Mouse (Mus musculus) forebrain, embryonic 11.5 days (tissue): ENCODE measurements at regions not wholly inside any gene's neighbourhood (a gene's known extent, or its start where the extent isn't known, plus 50 kb on each side); places are given as distances from the start of the nearest gene placed in this dataset.

Source experiments
- ATAC-seq: fragments of 200-750 bp; cut with Nextera tagmentation; replicated peaks from 2 replicates; pipeline ENCODE4 v1.8.0; 2017; ENCODE audit warnings: moderate TSS enrichment; ENCODE audit not compliant: low FRiP score
- DNase-seq: peaks from one replicate; pipeline ENCODE4 v3.0.0-alpha.2; 2017; ENCODE audit warnings: low spot score
- H3K27ac ChIP-seq: fragments of 300-500 bp; sonication (generic); 2 replicates; pipeline ENCODE4 v1.5.1; 2014; ENCODE audit warnings: low read depth, low read length
- H3K27me3 ChIP-seq: fragments of 300-500 bp; sonication (generic); 2 replicates; pipeline ENCODE4 v1.6.1; 2014; ENCODE audit warnings: mild to moderate bottlenecking, low read length, mixed read lengths; ENCODE audit not compliant: control insufficient read depth, insufficient read depth
- H3K36me3 ChIP-seq: fragments of 300-500 bp; sonication (generic); 2 replicates; pipeline ENCODE4 v1.6.1; 2014; ENCODE audit warnings: mild to moderate bottlenecking, low read length, moderate library complexity, mixed read lengths; ENCODE audit not compliant: control insufficient read depth, insufficient read depth
- H3K4me1 ChIP-seq: fragments of 300-500 bp; sonication (generic); replicated peaks from 2 replicates; pipeline ENCODE4 v1.6.1; 2014; ENCODE audit warnings: low read length, mixed read lengths; ENCODE audit not compliant: control insufficient read depth, insufficient read depth
- H3K4me2 ChIP-seq: fragments of 300-500 bp; sonication (generic); 2 replicates; pipeline ENCODE4 v1.6.1; 2014; ENCODE audit warnings: low read depth, mild to moderate bottlenecking, low read length, moderate library complexity, mixed read lengths; ENCODE audit not compliant: severe bottlenecking
- H3K4me3 ChIP-seq: fragments of 300-500 bp; sonication (generic); 2 replicates; pipeline ENCODE4 v1.5.1; 2014; ENCODE audit warnings: low read depth, low read length
- H3K9ac ChIP-seq: fragments of 300-500 bp; sonication (generic); 2 replicates; pipeline ENCODE4 v1.6.1; 2014; ENCODE audit warnings: low read length
- H3K9me3 ChIP-seq: fragments of 300-500 bp; sonication (generic); 2 replicates; pipeline ENCODE4 v1.6.1; 2016; ENCODE audit warnings: low read length, mixed read lengths; ENCODE audit not compliant: control insufficient read depth
- WGBS: fragments of 180-500 bp; shearing (Covaris S2); extraction: QIAGEN DNeasy Blood & Tissue Kit; methylation state at CpG from one replicate; pipeline ENCODE4 v1.1.7; 2014; 5-methylcytosine and 5-hydroxymethylcytosine counted together

- no peak overlapping the region for H3K9ac ChIP-seq
- H3K9me3 ChIP-seq, result no peaks in the 10 kb centered on the region
- no peaks in the 10 kb centered on the region for H3K36me3 ChIP-seq
- ATAC-seq (no peak), DNase-seq (no peak)
- WGBS, result 92% methylated on average over 19 of the region's 19 CpGs
- no peak overlapping the region for H3K4me3 ChIP-seq
- H3K4me2 ChIP-seq, result no peak overlapping the region
- H3K27me3 ChIP-seq, result no peaks in the 10 kb centered on the region
- H3K4me1 ChIP-seq, result no peaks in the 10 kb centered on the region
- H3K27ac ChIP-seq, result no peak overlapping the region
Observed at GRCm38 (mm10) chr1:35452441-35453107, 602.8 kb downstream of the Plekhb2 start.

- no peak for ATAC-seq
- Histone ChIP-seq H3K4me1 (no peaks in the 10 kb centered on the region), H3K27ac (no peak overlapping the region), H3K36me3 (no peaks in the 10 kb centered on the region), H3K9ac (no peak overlapping the region), H3K9me3 (no peaks in the 10 kb centered on the region), H3K4me2 (no peak overlapping the region), H3K27me3 (no peaks in the 10 kb centered on the region), H3K4me3 (no peak overlapping the region)
- WGBS, result 87% methylated on average over 9 of the region's 9 CpGs
- no peak for DNase-seq
Observed at GRCm38 (mm10) chr1:35457591-35457990, 607.8 kb downstream of the Plekhb2 start.

GRCm38 (mm10) chr1:35465081-35465480 lies 603.1 kb upstream of the Hs6st1 start:
- DNase-seq (no peak), ATAC-seq (no peak)
- 46% methylated on average over 3 of the region's 3 CpGs for WGBS
- H3K27ac ChIP-seq, result no peak overlapping the region
- H3K36me3 ChIP-seq, result no peaks in the 10 kb centered on the region
- no peak overlapping the region for H3K4me3 ChIP-seq
- no peaks in the 10 kb centered on the region for H3K9me3 ChIP-seq
- H3K27me3 ChIP-seq, result no peaks in the 10 kb centered on the region
- no peak overlapping the region for H3K9ac ChIP-seq
- H3K4me1 ChIP-seq, result peaks cover 1% of the 10 kb centered on the region; the same call in 1 of the 2 replicates
- H3K4me2 ChIP-seq, result no peak overlapping the region

DNA sequence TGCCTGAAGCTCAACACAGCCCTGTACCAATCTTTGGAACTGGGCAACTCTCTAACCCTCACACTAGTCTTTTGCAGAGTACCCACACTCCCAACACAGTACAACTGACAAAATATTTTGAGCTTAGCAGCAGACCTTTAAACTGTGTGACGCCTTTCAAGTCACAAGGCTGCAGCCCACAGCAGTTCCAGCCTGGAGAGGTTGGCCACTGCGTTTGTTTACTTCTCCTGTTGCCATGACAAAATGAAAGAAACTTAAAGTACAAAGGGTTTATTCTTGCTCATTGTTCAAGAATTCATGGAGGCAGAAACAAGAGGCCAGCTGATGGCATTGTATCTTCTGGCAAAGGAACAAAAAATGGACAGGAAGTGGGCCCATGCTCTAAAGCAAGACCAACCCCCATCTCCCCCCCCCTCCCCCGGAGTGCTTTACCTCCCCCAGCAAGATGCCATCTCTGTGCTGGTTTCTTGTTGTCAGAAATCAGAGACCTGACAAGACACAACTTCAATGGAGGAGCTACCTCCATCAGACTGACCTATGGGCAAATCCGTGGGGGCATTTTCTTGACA lies 598.9 kb upstream of the Hs6st1 start:
- 42% methylated on average over 4 of the region's 4 CpGs for WGBS
- H3K27ac ChIP-seq, result no peak overlapping the region
- DNase-seq (no peak), ATAC-seq (peak; percentile 42; the same call in 1 of the 2 replicates)
- H3K27me3 ChIP-seq, result no peaks in the 10 kb centered on the region
- no peak overlapping the region for H3K9ac ChIP-seq
- H3K36me3 ChIP-seq, result no peaks in the 10 kb centered on the region
- peaks cover 1% of the 10 kb centered on the region; the same call in 1 of the 2 replicates for H3K4me1 ChIP-seq
- peaks cover 9% of the 10 kb centered on the region; the same call in 1 of the 2 replicates for H3K9me3 ChIP-seq
- H3K4me2 ChIP-seq, result no peak overlapping the region
- no peak overlapping the region for H3K4me3 ChIP-seq

DNA sequence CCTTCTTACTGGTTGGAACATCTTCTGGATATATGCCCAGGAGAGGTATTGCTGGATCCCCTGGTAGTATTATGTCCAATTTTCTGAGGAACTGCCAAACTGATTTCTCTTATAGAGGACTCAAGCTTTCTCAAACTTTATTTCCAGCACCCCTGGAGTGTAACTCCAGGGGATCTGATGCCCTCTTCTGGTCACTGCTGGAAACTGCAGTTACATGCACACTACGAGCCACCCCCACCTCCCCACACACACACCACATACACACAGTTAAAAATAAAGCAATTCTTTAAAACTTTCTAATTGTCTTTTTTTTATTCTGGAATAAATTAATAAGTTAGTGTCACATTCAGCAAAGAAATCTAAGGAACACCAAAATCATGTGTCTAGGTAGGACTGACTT lies 589.9 kb upstream of the Hs6st1 start:
- no peak for ATAC-seq

DNA sequence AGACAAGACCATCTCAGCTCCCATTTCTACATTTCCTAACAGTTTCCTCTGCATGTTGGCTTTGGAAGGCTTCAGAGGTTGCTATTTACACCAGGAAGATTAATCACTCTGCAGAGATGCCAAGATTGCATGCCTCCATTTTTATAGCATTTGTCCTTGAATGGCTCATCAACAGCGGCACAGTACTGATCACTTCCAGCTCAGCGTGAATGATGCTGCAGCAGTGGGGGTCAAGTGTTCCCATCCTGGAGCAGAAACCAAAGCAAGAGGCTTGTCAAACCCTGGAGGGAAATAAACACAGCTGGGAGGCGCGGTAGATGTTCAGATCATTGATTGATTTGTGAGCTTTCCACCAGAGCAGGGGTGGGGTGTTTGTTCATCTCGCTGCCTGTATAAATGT lies 572.2 kb upstream of the Hs6st1 start:
- H3K27ac ChIP-seq, result no peak overlapping the region
- ATAC-seq (no peak), DNase-seq (no peak)
- H3K27me3 ChIP-seq, result no peaks in the 10 kb centered on the region
- no peaks in the 10 kb centered on the region for H3K9me3 ChIP-seq
- 89% methylated on average over 5 of the region's 5 CpGs for WGBS
- H3K9ac ChIP-seq, result no peak overlapping the region
- H3K4me2 ChIP-seq, result no peak overlapping the region
- H3K4me1 ChIP-seq, result no peaks in the 10 kb centered on the region
- H3K36me3 ChIP-seq, result no peaks in the 10 kb centered on the region
- no peak overlapping the region for H3K4me3 ChIP-seq

More for the DNA sequence above, 589.9 kb upstream of the Hs6st1 start:
- no peak for DNase-seq
- Histone ChIP-seq H3K4me2 (no peak overlapping the region), H3K4me1 (no peaks in the 10 kb centered on the region), H3K36me3 (no peaks in the 10 kb centered on the region), H3K27me3 (no peaks in the 10 kb centered on the region), H3K27ac (no peak overlapping the region), H3K4me3 (no peak overlapping the region), H3K9me3 (peaks cover 11% of the 10 kb centered on the region; the same call in 1 of the 2 replicates), H3K9ac (no peak overlapping the region)
- 85% methylated on average over 1 of the region's 1 CpGs for WGBS

DNA sequence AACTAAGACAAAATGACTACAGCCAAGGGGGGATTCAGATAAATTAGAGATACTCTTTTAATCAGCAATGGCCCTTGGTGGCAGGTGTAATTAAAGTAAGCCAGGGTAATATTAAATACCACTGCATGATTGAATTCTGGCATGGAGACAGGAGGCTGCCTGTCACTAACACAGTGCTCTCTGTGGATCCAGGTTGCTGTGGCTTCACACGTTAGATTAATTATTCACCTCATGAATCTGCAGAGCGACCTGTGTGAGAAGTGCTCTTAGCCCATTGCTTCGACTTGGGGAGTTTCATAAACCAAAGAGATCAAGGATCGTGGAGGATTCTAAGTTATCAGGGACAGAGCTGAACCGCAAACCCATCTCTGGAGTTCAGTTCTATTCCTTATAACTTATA lies 545.2 kb upstream of the Hs6st1 start:
- ATAC-seq (no peak), DNase-seq (no peak)
- Histone ChIP-seq H3K9me3 (no peaks in the 10 kb centered on the region), H3K4me2 (no peak overlapping the region), H3K4me3 (no peak overlapping the region), H3K27ac (no peak overlapping the region), H3K9ac (no peak overlapping the region), H3K27me3 (no peaks in the 10 kb centered on the region), H3K4me1 (no peaks in the 10 kb centered on the region), H3K36me3 (no peaks in the 10 kb centered on the region)
- 84% methylated on average over 5 of the region's 5 CpGs for WGBS

- DNase-seq, result no peak
- H3K4me2 ChIP-seq, result no peak overlapping the region
- 81% methylated on average over 2 of the region's 2 CpGs for WGBS
- H3K27me3 ChIP-seq, result no peaks in the 10 kb centered on the region
- H3K27ac ChIP-seq, result no peak overlapping the region
- no peaks in the 10 kb centered on the region for H3K9me3 ChIP-seq
- no peak overlapping the region for H3K4me3 ChIP-seq
- H3K9ac ChIP-seq, result no peak overlapping the region
- no peaks in the 10 kb centered on the region for H3K36me3 ChIP-seq
- ATAC-seq, result no peak
- H3K4me1 ChIP-seq, result no peaks in the 10 kb centered on the region
Observed at GRCm38 (mm10) chr1:35523790-35524362, 544.3 kb upstream of the Hs6st1 start.

DNA sequence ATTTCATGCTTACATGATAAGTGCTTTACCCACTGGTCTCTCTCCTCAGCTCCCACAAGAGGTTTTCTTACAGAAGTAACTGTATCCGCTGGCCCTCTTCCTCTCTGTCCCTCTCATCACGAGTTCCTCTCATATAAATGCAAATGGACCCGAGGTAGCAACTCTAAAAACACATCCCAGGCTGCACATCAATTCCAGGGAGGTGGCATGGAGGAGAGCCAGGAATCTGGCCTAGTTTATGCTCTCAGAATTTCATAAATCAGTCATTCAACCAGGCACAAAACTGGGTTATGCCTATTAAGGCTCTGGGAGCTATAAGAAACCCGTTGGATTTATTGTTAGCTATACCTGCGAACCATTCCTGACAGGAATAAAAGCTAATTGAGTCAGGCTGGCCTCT lies 543.4 kb upstream of the Hs6st1 start:
- ATAC-seq (no peak), DNase-seq (no peak)
- no peak overlapping the region for H3K9ac ChIP-seq
- no peak overlapping the region for H3K4me2 ChIP-seq
- H3K36me3 ChIP-seq, result no peaks in the 10 kb centered on the region
- 65% methylated on average over 5 of the region's 5 CpGs for WGBS
- no peak overlapping the region for H3K27ac ChIP-seq
- H3K9me3 ChIP-seq, result no peaks in the 10 kb centered on the region
- H3K4me3 ChIP-seq, result no peak overlapping the region
- no peaks in the 10 kb centered on the region for H3K27me3 ChIP-seq
- no peaks in the 10 kb centered on the region for H3K4me1 ChIP-seq
